ENCODE assay signal across 9 mouse cellular contexts in the genomic region with DNA sequence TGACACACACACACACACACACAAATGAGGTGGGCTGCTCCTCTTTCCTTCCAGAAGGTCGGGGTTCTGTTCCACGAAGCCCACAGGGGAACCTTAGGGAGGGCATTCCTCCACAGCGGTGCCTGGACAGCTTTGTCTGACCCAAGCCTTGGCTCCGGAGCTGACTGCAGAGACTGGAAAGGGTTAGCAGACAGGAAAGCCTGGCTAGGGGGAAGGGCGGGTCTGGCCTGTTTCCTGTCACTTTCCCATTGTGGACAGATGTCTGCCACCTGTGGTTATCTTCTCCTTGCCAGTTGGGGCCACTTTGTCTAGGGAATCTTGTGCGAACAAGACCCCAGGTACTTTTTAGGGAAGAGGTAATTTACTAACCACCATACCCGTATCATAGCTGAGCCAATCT. TPM values are rescaled to one million over a fixed set of nuclear protein-coding genes. Genes with fewer than 3 reads are reported as not detected.
DNase-seq lines count a peak whose midpoint lies in the region; ATAC-seq and TF ChIP-seq lines count a peak whose summit lies in the region.
"Had no signal": no experiment of that assay in that cellular context is flagged by ENCODE, and none has a peak within 500 bp of the region (broad histone marks: within the 10 kb centered on the region; RNA-seq: fewer than 3 reads in every experiment).

No protein-coding gene starts in this region.

- 0 out of 2 replicates have a peak, but pooled peaks have one; percentile 41 for ATAC-seq in heart, embryonic 11.5 days (replicated peaks; ENCODE audit: insufficient number of reproducible peaks, low FRiP score, low TSS enrichment)
- ATAC-seq in kidney, embryonic 16.5 days (ENCODE audit: low FRiP score, low TSS enrichment) = peak; percentile 67; the same call in 1 of the 2 replicates
- ATAC-seq in monocyte, adult 5-6 weeks (replicated peaks; ENCODE audit: insufficient number of reproducible peaks, low FRiP score, low TSS enrichment, poor library complexity, severe bottlenecking) = no peak
- ATAC-seq in inflammation-experienced regulatory T-cells, adult 6 months = no peak

- no peaks in the 10 kb centered on the region for H3K9me3 ChIP-seq in heart, embryonic 11.5 days (replicated peaks; ENCODE audit: control insufficient read depth, low read length)
- H3K9me3 ChIP-seq in kidney, embryonic 16.5 days (ENCODE audit: low read length) = no peaks in the 10 kb centered on the region

- peak overlapping the region; percentile 28 for H3K9ac ChIP-seq in heart, embryonic 11.5 days (ENCODE audit: low read depth, low read length)
- peak overlapping the region; percentile 54; the same call in 1 of the 2 replicates for H3K9ac ChIP-seq in kidney, embryonic 16.5 days (replicated peaks; ENCODE audit: low read length)

- peak overlapping the region; percentile 40; the same call in 1 of the 2 replicates for H3K4me3 ChIP-seq in layer of hippocampus, adult 2 months
- peak overlapping the region; percentile 47 for H3K4me3 ChIP-seq in heart, embryonic 11.5 days (ENCODE audit: low read depth, low read length)
- H3K4me3 ChIP-seq in kidney, embryonic 16.5 days (ENCODE audit: low read length) = peak overlapping the region; percentile 35

- H3K36me3 ChIP-seq in heart, embryonic 11.5 days (ENCODE audit: control insufficient read depth, insufficient read depth, low read length) = no peaks in the 10 kb centered on the region
- no peaks in the 10 kb centered on the region for H3K36me3 ChIP-seq in kidney, embryonic 16.5 days (ENCODE audit: insufficient read depth, low read length)

- H3K27me3 ChIP-seq in heart, embryonic 11.5 days (ENCODE audit: control insufficient read depth, insufficient read depth, low read length) = peaks cover 7% of the 10 kb centered on the region; the same call in 1 of the 2 replicates
- peaks cover 8% of the 10 kb centered on the region; the same call in 1 of the 2 replicates for H3K27me3 ChIP-seq in kidney, embryonic 16.5 days (ENCODE audit: insufficient read depth, low read length)

- H3K27ac ChIP-seq in layer of hippocampus, adult 2 months = no peak overlapping the region
- H3K27ac ChIP-seq in heart, embryonic 11.5 days (ENCODE audit: low read depth, low read length) = 0 out of 2 replicates have a peak overlapping the region, but pooled peaks have one; percentile 1
- H3K27ac ChIP-seq in kidney, embryonic 16.5 days (ENCODE audit: low read length) = no peak overlapping the region

- WGBS in heart, embryonic 11.5 days (ENCODE audit: insufficient replicate concordance) = 3% methylated on average over 7 of the region's 7 CpGs
- WGBS in kidney, embryonic 16.5 days = 5% methylated on average over 7 of the region's 7 CpGs

- peak overlapping the region; percentile 63 for H3K4me2 ChIP-seq in heart, embryonic 11.5 days
- H3K4me2 ChIP-seq in kidney, embryonic 16.5 days (replicated peaks; ENCODE audit: low read depth, low read length) = peak overlapping the region; percentile 58

- no peak for DNase-seq in layer of hippocampus, adult 2 months (ENCODE audit: low spot score in 2 of 2)
- DNase-seq in layer of hippocampus, adult 9-11 months = no peak
- DNase-seq in lung, postnatal 36 days = peak; percentile 68
- DNase-seq in right cerebral cortex, postnatal 10 days (ENCODE audit: low spot score in 2 of 2) = no peak

- H3K4me1 ChIP-seq in heart, embryonic 11.5 days (ENCODE audit: control insufficient read depth, insufficient read depth, low read length) = peaks cover 12% of the 10 kb centered on the region; the same call in 1 of the 2 replicates
- peaks cover 6% of the 10 kb centered on the region for H3K4me1 ChIP-seq in kidney, embryonic 16.5 days (ENCODE audit: insufficient read depth, low read length)

- no peak for TF ChIP-seq CTCF in layer of hippocampus, adult 2 months (conservative IDR thresholded peaks at IDR 0.05)

RNA-seq across cellular contexts. Expression of a gene that starts 0.5 kb away (rescaled TPM):
- under 1 TPM; 0.33 to 0.91 TPM for total RNA-seq in layer of hippocampus, adult 2 months (2021)
- 9.6 and 9.7 TPM in 2 replicates for polyA plus RNA-seq in heart, embryonic 11.5 days (2014; fragmentation: Nextera tagmentation; extraction: Ambion mirVana)
- 9.3 and 12.5 TPM in 2 replicates for polyA plus RNA-seq in kidney, embryonic 16.5 days (2015; fragmentation: Nextera tagmentation; extraction: Ambion mirVana)
- total RNA-seq in monocyte, adult 5-6 weeks (2017) = 17.7 to 21.3 TPM (median 20.5 TPM) in 3 replicates
- 1 to 10 TPM; 1.9 to 2.7 (median 2.2) TPM for polyA plus RNA-seq in inflammation-experienced regulatory T-cells, adult 6 months (2017; shearing (Covaris generic))

RNA-seq across cellular contexts. Expression of a gene that starts 21.2 kb away (rescaled TPM):
- total RNA-seq in layer of hippocampus, adult 2 months (2021) = 10 to 100 TPM; 57.8 to 63.8 TPM
- 36.0 and 39.8 TPM in 2 replicates for polyA plus RNA-seq in heart, embryonic 11.5 days (2014; fragmentation: Nextera tagmentation; extraction: Ambion mirVana)
- 69.8 and 79.5 TPM in 2 replicates for polyA plus RNA-seq in kidney, embryonic 16.5 days (2015; fragmentation: Nextera tagmentation; extraction: Ambion mirVana)
- 25.0 to 47.8 TPM (median 37.3 TPM) in 3 replicates for total RNA-seq in monocyte, adult 5-6 weeks (2017)
- polyA plus RNA-seq in inflammation-experienced regulatory T-cells, adult 6 months (2017; shearing (Covaris generic)) = 10 to 100 TPM; 15.3 to 40.6 (median 24.8) TPM

RNA-seq across cellular contexts. Expression of a gene that starts 34.6 kb away (rescaled TPM):
- total RNA-seq in layer of hippocampus, adult 2 months (2021) = not detected
- polyA plus RNA-seq in heart, embryonic 11.5 days (2014; fragmentation: Nextera tagmentation; extraction: Ambion mirVana) = not detected in 2 replicates
- polyA plus RNA-seq in kidney, embryonic 16.5 days (2015; fragmentation: Nextera tagmentation; extraction: Ambion mirVana) = not detected in 2 replicates
- not detected in 3 replicates for total RNA-seq in monocyte, adult 5-6 weeks (2017)
- polyA plus RNA-seq in inflammation-experienced regulatory T-cells, adult 6 months (2017; shearing (Covaris generic)) = not detected
- total RNA-seq: hematopoietic stem cell, adult 5-6 weeks had no signal

Comparison
In these comparisons a context has a peak if more than half of its experiments do, and no peak if none do; other contexts are left out.
1. ATAC-seq: peak in heart, embryonic 11.5 days (single experiment) and kidney, embryonic 16.5 days (single experiment); none in monocyte, adult 5-6 weeks (single experiment) and inflammation-experienced regulatory T-cells, adult 6 months (single experiment).
2. Peak in every context shown above with its lines, with median percentiles within 50 percentile points of each other: H3K4me3 ChIP-seq.